Mouse (Mus musculus) gastrocnemius, adult 18-20 months (tissue): ENCODE data around the gene Col23a1. TPM values are rescaled to one million over a fixed set of nuclear protein-coding genes. Genes with fewer than 3 reads are reported as not detected.

ENCODE experiments used
- DNase-seq: peaks from one replicate; pipeline ENCODE4 v3.0.0; 2021; ENCODE audit warnings: low spot score
- long read RNA-seq, 2 experiments: library from polyadenylated mRNA; stranded (forward); transcript quantifications; one replicate each; pipeline ENCODE4 v2.0.0; 2021
- total RNA-seq, 2 experiments: library from RNA; stranded (reverse); gene quantifications; 2 replicates each; pipeline ENCODE4 v1.2.3; 2021

The Col23a1 gene
- total RNA-seq = 1 to 10 TPM; 1.6 to 1.7 TPM
- long read RNA-seq, experiment 1 = 0 reads
- long read RNA-seq, experiment 2 = 0 reads

GRCm38 (mm10) chr11:51289564-51290041, at the start of gene Col23a1:
TSS of gene Col23a1 (plus strand) at chr11:51289920.
- DNase-seq = peak; percentile 74

- DNase-seq = no peak
Measured at GRCm38 (mm10) chr11:51242897-51243296, 46.8 kb upstream of the Col23a1 start.

GRCm38 (mm10) chr11:51257006-51257405, 32.7 kb upstream of the Col23a1 start:
- DNase-seq = no peak

GRCm38 (mm10) chr11:51261680-51262219, 28.0 kb upstream of the Col23a1 start, which contains the start of gene Clk4:
TSS of gene Clk4 (plus strand) at chr11:51261730.
- DNase-seq = no peak

- peak; percentile 99 for DNase-seq
Measured at GRCm38 (mm10) chr11:51262342-51263285, 27.1 kb upstream of the Col23a1 start, which contains the start of gene BC049762. TSS of gene BC049762 (minus strand) at chr11:51263046.

- DNase-seq = peak; percentile 68
Measured at GRCm38 (mm10) chr11:51263286-51263831, 26.4 kb upstream of the Col23a1 start.

GRCm38 (mm10) chr11:51264352-51264751, 25.4 kb upstream of the Col23a1 start:
- peak; percentile 52 for DNase-seq

GRCm38 (mm10) chr11:51265326-51265725, 24.4 kb upstream of the Col23a1 start:
- peak; percentile 35 for DNase-seq

GRCm38 (mm10) chr11:51274418-51274817, 15.3 kb upstream of the Col23a1 start:
- DNase-seq = no peak

- DNase-seq = peak; percentile 23
Measured at GRCm38 (mm10) chr11:51290066-51290955, 591 bp downstream of the Col23a1 start.

- DNase-seq = no peak
Measured at GRCm38 (mm10) chr11:51293956-51294530, 4.3 kb downstream of the Col23a1 start.

GRCm38 (mm10) chr11:51295742-51296141, 6.0 kb downstream of the Col23a1 start:
- no peak for DNase-seq

- no peak for DNase-seq
Measured at GRCm38 (mm10) chr11:51298691-51299090, 9.0 kb downstream of the Col23a1 start.

- no peak for DNase-seq
Measured at GRCm38 (mm10) chr11:51302396-51302795, 12.7 kb downstream of the Col23a1 start.

- no peak for DNase-seq
Measured at GRCm38 (mm10) chr11:51303981-51304553, 14.3 kb downstream of the Col23a1 start.

GRCm38 (mm10) chr11:51308306-51308705, 18.6 kb downstream of the Col23a1 start:
- DNase-seq = no peak

GRCm38 (mm10) chr11:51311846-51312245, 22.1 kb downstream of the Col23a1 start:
- no peak for DNase-seq

- no peak for DNase-seq
Measured at GRCm38 (mm10) chr11:51315991-51316810, 26.5 kb downstream of the Col23a1 start.

- no peak for DNase-seq
Measured at GRCm38 (mm10) chr11:51320609-51321008, 30.9 kb downstream of the Col23a1 start.
